Mouse (Mus musculus) ES-E14 (cell line): ENCODE results near the gene Adcy7.

ENCODE experiments used
- HCFC1 ChIP-seq: IDR thresholded peaks from 2 replicates; pipeline ENCODE4 v1.6.1; 2012; ENCODE audit warnings: low read length, inconsistent platforms, borderline replicate concordance; ENCODE audit not compliant: insufficient read depth
- MAFK ChIP-seq: IDR thresholded peaks from 2 replicates; pipeline ENCODE4 v1.6.1; 2014; ENCODE audit warnings: mild to moderate bottlenecking, low read depth, low read length, inconsistent platforms; ENCODE audit not compliant: insufficient read depth

DNA sequence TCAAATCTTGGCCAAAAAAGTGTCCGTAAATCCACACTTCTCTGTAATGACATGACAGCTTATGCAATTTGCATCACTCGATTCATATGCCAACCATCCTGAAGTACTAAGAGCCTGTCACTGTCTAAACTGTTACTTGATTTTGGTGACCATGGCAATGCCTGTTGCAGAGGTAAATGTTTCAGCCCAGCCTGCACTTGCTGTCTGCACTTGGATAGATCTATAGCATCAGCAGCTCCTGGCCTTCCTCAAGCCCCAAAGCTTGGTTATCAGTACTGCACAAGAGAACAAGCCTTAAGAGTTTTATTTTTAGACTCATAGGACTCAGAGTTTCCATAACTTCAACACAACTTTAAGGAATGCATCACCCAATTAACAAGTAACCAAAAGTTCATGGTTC lies 62.2 kb downstream of the Adcy7 start:
- no peak for TF ChIP-seq MAFK
- TF ChIP-seq HCFC1 = no peak
